Mouse (Mus musculus): ENCODE data around the gene Pcp2.

GRCm38 (mm10) chr8:3603439-3603838 is 21.9 kb downstream of the Pcp2 start:
- TF ChIP-seq MAFK (IDR thresholded peaks at IDR 0.05; ENCODE audit: insufficient read depth, low read depth, low read length) (no peak), ZNF384 (IDR thresholded peaks at IDR 0.05; ENCODE audit: low read depth, low read length) (no peak), CHD2 (IDR thresholded peaks at IDR 0.05; ENCODE audit: low read depth, low read length) (no peak)
